Mouse (Mus musculus) cerebellum, postnatal 4 days (tissue): ENCODE measurements at regions not wholly inside any gene's neighbourhood (a gene's known extent, or its start where the extent isn't known, plus 50 kb on each side); places are given as distances from the start of the nearest gene placed in this dataset.

Experiments
- DNase-seq, 2 experiments: peaks; one replicate each; pipeline ENCODE4 v3.0.0; 2022; ENCODE audit warnings: low spot score in 2 of 2, mixed read lengths in 1 of 2

DNA sequence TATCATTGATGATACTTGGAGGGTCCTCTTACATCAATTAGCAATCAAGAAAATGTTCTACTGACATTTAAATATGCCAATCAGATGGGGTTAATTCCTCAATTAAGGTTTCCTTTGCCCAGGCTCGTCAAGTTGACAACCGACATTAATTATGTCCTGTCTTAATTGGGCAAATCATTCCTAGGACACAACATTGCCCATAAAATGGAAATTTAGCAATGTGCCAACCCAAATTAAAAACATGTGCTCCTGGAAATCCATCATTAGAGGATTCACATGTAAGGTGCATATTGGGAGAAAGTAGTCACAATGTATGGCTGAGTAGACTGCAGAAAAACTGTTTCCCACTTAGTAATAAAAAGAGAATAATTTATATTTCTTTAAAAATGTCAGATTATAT, 483.6 kb upstream of the B430305J03Rik start:
- no peak for DNase-seq

DNA sequence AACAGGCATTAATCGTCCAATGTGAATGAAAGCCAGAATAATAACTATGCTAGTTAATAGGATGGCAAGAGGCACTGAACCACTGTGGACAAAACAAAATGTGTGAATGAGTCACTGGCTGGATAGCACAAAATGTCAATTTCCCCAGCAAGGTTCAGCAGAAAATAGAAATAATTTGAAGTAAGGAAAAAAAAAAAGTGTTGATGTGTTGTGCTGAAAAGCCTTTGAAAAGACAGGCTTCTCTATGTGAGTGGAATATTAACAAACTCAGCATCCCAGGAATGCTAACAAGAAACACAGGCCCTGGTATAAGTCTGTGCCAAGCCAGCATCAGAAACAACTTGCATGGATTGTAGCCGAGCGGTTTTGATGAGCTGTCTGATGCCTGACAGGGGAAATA, 481.0 kb upstream of the B430305J03Rik start:
- DNase-seq = no peak

DNA sequence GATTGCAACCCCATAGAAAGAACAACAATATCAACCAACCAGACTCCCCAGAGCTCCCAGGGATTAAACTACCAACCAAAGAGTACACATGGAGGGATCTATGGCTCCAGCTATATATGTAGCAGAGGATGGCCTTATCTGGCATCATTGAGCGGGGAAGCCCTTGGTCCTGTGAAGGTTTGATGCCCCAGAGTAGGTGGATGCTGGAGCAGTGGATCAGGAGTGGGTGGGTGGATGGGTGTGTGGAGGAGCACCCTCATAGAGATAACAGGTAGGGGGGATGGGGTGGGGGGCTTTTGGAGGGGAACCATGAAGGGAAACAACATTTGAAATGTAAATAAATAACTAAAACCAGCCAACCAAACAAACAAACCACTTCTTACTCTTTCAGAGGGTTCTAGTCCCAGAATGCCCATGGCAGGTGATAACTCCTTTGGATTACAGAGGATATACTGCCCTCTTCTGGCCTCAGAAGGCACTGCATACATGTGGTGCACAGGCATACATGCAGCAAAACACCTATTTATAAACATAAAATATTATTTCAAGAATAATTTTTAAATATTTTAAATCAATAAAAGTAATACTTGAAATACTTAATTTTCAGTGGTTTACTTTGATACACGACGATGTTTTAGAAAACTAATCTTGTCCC, 473.7 kb upstream of the B430305J03Rik start:
- peak in 1 of 2 experiments; percentile 35 for DNase-seq

DNA sequence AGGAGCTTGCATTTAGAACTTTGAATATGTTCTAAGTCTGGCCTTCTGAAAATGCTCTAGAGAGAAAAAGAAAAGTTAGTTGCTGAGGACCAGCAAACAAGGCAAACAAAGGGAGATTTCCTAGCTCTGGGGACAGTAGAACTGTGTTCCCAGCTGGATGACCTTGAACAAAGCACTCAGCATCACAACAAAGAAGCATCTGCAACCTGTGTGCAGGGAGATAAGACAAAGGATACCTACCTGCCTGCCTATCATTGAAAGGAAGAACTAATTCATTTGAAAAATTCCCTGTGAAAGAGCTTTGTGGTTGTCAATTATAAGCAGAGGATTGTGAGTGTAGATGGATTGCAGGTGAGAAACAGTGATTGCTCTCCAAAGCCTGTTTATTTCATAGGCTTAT, 451.1 kb upstream of the B430305J03Rik start:
- DNase-seq = no peak

DNA sequence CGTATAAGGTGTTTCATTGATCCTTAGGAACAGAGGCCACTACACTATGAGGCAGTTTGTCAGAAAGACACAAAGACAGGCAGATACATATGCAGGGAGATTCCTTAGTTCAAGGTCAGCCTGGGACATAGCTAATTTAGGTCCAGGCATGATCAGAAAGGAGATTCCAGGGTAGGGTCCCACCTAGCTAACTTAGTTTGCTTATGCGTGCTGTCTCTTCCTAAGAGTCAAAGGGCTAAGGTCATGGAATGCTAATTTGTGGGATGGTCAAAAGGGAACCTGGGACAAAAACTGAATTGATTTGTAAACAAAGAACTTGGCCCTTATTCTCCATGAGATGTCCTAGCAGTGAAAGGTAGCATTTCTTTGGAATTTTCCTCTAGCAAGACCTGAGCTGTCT, 430.3 kb upstream of the B430305J03Rik start:
- DNase-seq = no peak

DNA sequence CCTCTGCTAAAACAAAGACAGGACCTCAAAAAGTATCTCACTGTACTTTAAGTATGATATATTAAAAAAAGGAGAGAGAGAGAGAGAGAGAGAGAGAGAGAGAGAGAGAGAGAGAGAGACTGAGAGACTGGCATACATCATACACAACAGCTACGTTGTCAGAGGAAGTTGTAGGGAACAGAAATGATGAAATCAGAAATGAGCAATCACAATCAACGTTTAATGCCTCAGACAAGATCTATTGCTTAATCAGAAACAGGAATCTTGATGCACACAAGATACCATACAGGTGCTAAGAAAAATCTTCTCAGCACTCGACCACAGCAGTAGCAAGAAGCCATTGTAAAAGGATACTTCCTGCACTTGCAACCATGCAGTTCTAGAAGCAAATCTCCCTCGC, 424.9 kb upstream of the B430305J03Rik start:
- DNase-seq = no peak
